Mouse (Mus musculus): ENCODE data around the gene Cybb.

- no peak for TF ChIP-seq CTCF (conservative IDR thresholded peaks at IDR 0.05 in 1 of 2, IDR thresholded peaks at IDR 0.05 in 1 of 2; ENCODE audit: low read depth in 2 of 2, low read length in 2 of 2)
- TF ChIP-seq MYC (IDR thresholded peaks at IDR 0.05; ENCODE audit: low read depth, low read length) = no peak
- no peak for TF ChIP-seq E2F4 (IDR thresholded peaks at IDR 0.05; ENCODE audit: insufficient replicate concordance, low read depth, low read length)
- TF ChIP-seq EP300 (IDR thresholded peaks at IDR 0.05; ENCODE audit: low read length) = peak; percentile 46; the same call in 1 of the 2 replicates
- no peak; the same call in 1 of the 2 replicates for TF ChIP-seq POLR2A (IDR thresholded peaks at IDR 0.05; ENCODE audit: low read depth, low read length)
- TF ChIP-seq ZNF384 (IDR thresholded peaks at IDR 0.05; ENCODE audit: low read depth, low read length) = no peak
Observed at GRCm38 (mm10) chrX:9469100-9469499, 18.5 kb downstream of the Cybb start.

Data from CH12.LX (cell line).